Mouse (Mus musculus) neural tube, embryonic 11.5 days (tissue): ENCODE data around the gene C1qtnf2. TPM values are rescaled to one million over a fixed set of nuclear protein-coding genes. Genes with fewer than 3 reads are reported as not detected.
A peak's percentile ranks its signal among the peaks of the same experiment; 100 is the strongest.

Experiments
- ATAC-seq: fragments of 200-750 bp; cut with Nextera tagmentation; 2 replicates; pipeline ENCODE4 v1.8.0; 2017; ENCODE audit warnings: moderate number of reproducible peaks, mild to moderate bottlenecking, moderate TSS enrichment, moderate library complexity; ENCODE audit not compliant: insufficient read depth, low FRiP score, low TSS enrichment
- DNase-seq: peaks from one replicate; pipeline ENCODE4 v3.0.0-alpha.2; 2015; ENCODE audit warnings: low spot score
- H3K27ac ChIP-seq: fragments of 300-500 bp; sonication (generic); 2 replicates; pipeline ENCODE4 v1.5.1; 2014; ENCODE audit warnings: low read depth, mild to moderate bottlenecking, low read length
- H3K27me3 ChIP-seq: fragments of 300-500 bp; sonication (generic); 2 replicates; pipeline ENCODE4 v1.6.1; 2014; ENCODE audit warnings: mild to moderate bottlenecking, low read length, mixed read lengths; ENCODE audit not compliant: control insufficient read depth, insufficient read depth
- H3K36me3 ChIP-seq: fragments of 300-500 bp; sonication (generic); 2 replicates; pipeline ENCODE4 v1.6.1; 2014; ENCODE audit warnings: mild to moderate bottlenecking, low read length, moderate library complexity, mixed read lengths; ENCODE audit not compliant: control insufficient read depth, insufficient read depth
- H3K4me1 ChIP-seq: fragments of 300-500 bp; sonication (generic); 2 replicates; pipeline ENCODE4 v1.6.1; 2014; ENCODE audit warnings: low read length, mixed read lengths; ENCODE audit not compliant: control insufficient read depth, insufficient read depth
- H3K4me2 ChIP-seq: fragments of 300-500 bp; sonication (generic); 2 replicates; pipeline ENCODE4 v1.6.1; 2014; ENCODE audit warnings: low read depth, mild to moderate bottlenecking, moderate library complexity
- H3K4me3 ChIP-seq: fragments of 300-500 bp; sonication (generic); 2 replicates; pipeline ENCODE4 v1.5.1; 2014; ENCODE audit warnings: low read depth, low read length
- H3K9ac ChIP-seq: fragments of 300-500 bp; sonication (generic); 2 replicates; pipeline ENCODE4 v1.6.1; 2014; ENCODE audit warnings: mild to moderate bottlenecking, low read length
- H3K9me3 ChIP-seq: fragments of 300-500 bp; sonication (generic); 2 replicates; pipeline ENCODE4 v1.6.1; 2016; ENCODE audit warnings: low read length; ENCODE audit not compliant: control insufficient read depth
- WGBS: fragments of 180-500 bp; shearing (Covaris S2); extraction: QIAGEN DNeasy Blood & Tissue Kit; methylation state at CpG from one replicate; pipeline ENCODE4 v1.1.7; 2014; 5-methylcytosine and 5-hydroxymethylcytosine counted together
- polyA plus RNA-seq: library from polyadenylated mRNA; unstranded; fragments of >200 nt; fragmentation: Nextera tagmentation; extraction: Ambion mirVana; gene quantifications from 2 replicates; pipeline ENCODE4 v1.2.1, GENCODE M21; 2014

Gene C1qtnf2
- polyA plus RNA-seq, 1 experiment from 2014 or later = 1.5 TPM

DNA sequence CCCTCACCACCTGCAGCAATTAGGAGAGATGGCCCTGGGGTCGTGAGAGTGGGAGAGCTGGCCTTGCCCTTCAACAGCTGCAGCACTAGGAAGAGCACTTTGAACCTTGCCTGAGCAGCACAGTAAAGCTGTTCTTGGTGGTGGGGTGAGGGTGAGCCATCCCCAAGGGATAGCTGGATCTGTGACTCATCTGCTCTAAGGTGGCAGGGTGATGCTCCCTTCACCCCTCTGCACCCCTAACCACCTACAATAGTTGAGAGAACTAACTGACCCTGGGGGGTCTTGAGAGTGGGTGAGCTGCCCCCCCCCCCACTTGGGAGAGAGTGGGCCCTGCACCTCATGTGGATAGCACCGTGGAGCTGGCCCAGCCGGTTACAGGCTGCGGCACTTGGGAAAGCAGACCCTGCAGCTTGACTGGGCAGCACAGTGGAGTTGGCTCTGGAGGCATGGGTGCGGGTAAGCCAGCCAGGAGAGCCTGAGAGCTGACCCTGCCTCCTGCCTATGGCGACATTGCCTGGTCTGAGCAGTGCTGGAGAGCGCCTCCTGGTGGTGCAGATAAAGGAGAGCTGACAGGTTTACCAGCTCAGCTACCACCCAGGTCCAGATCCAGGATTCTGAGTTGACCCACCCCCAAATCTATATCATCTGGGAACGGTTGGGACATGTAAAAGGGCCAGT lies 42.4 kb downstream of the C1qtnf2 start:
- 29% methylated on average over 8 of the region's 8 CpGs for WGBS
- no peak overlapping the region for H3K27ac ChIP-seq

DNA sequence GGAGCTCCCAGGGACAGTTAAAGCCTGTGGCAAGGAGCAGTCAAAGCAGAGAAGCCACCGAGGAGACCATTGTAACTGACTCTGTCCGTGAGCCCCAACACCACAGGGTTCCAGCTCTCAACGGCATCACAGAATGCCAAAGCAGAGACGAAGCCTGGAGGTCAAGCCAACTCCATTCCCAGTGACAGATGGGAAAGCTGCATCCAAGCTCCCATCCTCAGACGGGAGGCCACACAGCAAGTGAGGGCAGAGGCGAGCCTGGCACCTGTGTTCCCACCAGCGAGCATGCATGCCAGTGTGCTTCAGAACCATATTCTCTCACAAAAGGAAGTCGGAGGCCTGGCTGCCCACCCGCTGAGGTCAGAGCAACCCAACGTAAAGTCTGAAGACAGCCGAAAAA lies 43.6 kb downstream of the C1qtnf2 start:
- 76% methylated on average over 11 of the region's 11 CpGs for WGBS
- Histone ChIP-seq H3K9me3 (no peaks in the 10 kb centered on the region), H3K4me1 (no peaks in the 10 kb centered on the region), H3K9ac (no peak overlapping the region), H3K4me3 (no peak overlapping the region), H3K27me3 (no peaks in the 10 kb centered on the region), H3K36me3 (no peaks in the 10 kb centered on the region), H3K27ac (no peak overlapping the region), H3K4me2 (no peak overlapping the region)
- DNase-seq (no peak), ATAC-seq (no peak)

More for the DNA sequence above, 42.4 kb downstream of the C1qtnf2 start:
- no peaks in the 10 kb centered on the region for H3K36me3 ChIP-seq
- H3K9ac ChIP-seq = no peak overlapping the region
- no peaks in the 10 kb centered on the region for H3K27me3 ChIP-seq
- ATAC-seq (peak; percentile 53; the same call in 1 of the 2 replicates), DNase-seq (peak; percentile 47)
- no peaks in the 10 kb centered on the region for H3K9me3 ChIP-seq
- H3K4me2 ChIP-seq = no peak overlapping the region
- no peak overlapping the region for H3K4me3 ChIP-seq
- no peaks in the 10 kb centered on the region for H3K4me1 ChIP-seq

DNA sequence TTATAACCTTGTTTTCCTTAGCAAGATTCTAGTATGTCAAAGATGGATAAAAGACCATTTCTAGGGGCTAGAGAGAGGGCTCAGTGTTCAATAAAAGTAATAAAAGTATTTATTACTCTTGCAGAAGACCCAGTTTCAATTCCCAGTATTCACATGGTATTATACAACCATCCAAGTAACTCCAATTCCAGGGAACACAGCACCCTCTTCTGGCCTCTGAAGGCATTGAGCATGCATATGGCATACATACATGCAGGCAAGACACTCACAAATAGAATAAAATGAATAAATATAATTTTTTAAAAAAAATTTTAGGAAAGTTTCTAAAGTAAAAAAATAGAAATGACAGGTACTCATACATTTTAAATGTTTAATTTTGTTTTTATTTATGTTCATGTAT lies 44.0 kb downstream of the C1qtnf2 start:
- H3K36me3 ChIP-seq = no peaks in the 10 kb centered on the region
- no peaks in the 10 kb centered on the region for H3K27me3 ChIP-seq
- H3K27ac ChIP-seq = no peak overlapping the region
- ATAC-seq (no peak), DNase-seq (no peak)
- no peak overlapping the region for H3K4me3 ChIP-seq
- no peaks in the 10 kb centered on the region for H3K4me1 ChIP-seq
- no peak overlapping the region for H3K9ac ChIP-seq
- no peaks in the 10 kb centered on the region for H3K9me3 ChIP-seq
- H3K4me2 ChIP-seq = no peak overlapping the region

DNA sequence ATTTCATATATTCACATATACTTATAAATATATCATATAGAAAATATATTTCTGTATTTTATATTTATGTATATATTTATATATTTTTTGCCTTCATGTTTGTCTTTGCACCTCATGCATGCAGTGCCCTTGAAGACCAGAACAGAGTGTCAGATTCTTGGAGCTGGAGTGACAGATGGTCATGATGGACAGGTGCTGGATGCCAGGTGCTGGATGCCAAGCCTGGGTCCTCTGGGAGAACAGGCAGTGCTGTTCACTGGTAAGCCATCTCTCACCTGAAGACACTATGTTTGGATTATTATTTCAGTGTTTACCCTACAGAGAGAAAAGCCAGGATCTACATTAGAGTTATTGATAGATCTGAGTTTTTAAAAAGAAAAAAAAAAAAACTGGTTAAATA lies 44.7 kb downstream of the C1qtnf2 start:
- ATAC-seq = no peak
- H3K36me3 ChIP-seq = no peaks in the 10 kb centered on the region

DNA sequence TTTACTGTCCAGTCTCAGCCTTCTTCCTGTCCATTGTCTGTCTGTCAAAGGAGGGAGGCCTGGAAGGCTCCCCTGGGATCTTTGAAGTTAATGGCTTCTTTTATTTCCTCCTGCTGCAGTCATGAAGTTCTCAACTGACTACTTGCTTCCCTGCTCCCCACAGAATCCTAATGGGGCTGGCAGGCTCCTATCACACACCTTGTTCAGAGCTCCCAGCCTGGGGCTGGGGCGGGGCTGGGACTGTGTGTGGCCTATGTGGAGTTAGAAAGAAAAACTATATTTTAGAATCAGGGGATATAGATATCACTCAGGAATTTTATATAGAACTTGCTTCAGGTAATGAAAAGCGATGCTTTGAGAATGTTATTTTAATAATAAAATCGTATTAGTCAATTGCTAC lies 46.4 kb downstream of the C1qtnf2 start:
- Histone ChIP-seq H3K27ac (no peak overlapping the region), H3K9ac (no peak overlapping the region), H3K27me3 (no peaks in the 10 kb centered on the region), H3K4me3 (no peak overlapping the region), H3K9me3 (no peaks in the 10 kb centered on the region), H3K4me2 (no peak overlapping the region), H3K4me1 (no peaks in the 10 kb centered on the region), H3K36me3 (no peaks in the 10 kb centered on the region)
- DNase-seq (no peak), ATAC-seq (no peak)
- 73% methylated on average over 3 of the region's 3 CpGs for WGBS

More for the DNA sequence above, 44.7 kb downstream of the C1qtnf2 start:
- no peak overlapping the region for H3K9ac ChIP-seq
- DNase-seq = no peak
- no peak overlapping the region for H3K4me2 ChIP-seq
- H3K4me3 ChIP-seq = no peak overlapping the region
- H3K9me3 ChIP-seq = no peaks in the 10 kb centered on the region
- H3K27ac ChIP-seq = no peak overlapping the region
- H3K27me3 ChIP-seq = no peaks in the 10 kb centered on the region
- H3K4me1 ChIP-seq = no peaks in the 10 kb centered on the region

DNA sequence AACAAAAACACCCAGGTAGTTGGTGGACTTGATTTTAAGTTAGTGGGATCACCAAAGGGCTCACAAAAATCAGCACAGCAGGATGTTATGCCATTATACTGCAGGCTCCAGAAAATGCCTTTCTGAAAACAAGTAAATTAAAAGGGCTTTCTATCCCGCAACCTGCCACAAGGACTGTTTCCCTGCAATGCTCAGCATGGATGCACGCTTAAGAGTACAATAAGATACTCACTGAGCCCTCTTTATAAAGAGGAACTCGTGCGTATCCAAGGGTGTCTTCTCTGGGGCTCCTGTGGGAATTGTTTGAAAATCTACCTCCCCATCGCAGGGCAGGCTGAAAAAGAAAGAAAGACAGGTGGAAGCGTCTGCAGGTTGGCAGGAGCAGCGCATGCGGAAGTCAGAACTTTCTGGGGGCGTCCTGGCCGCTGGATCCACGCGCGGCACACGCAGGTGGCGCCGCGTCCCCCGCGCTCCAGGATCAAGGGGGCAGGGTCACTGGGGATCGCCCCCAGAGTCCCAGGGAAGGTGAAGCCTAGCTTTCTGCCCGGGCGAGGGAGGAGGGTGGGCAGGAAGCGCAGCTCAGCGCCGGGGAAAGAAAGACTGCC lies 54.1 kb downstream of the C1qtnf2 start:
- H3K27me3 ChIP-seq = no peaks in the 10 kb centered on the region
- H3K4me1 ChIP-seq = peaks cover 11% of the 10 kb centered on the region
- H3K4me3 ChIP-seq = peak overlapping the region; percentile 74
- no peaks in the 10 kb centered on the region for H3K36me3 ChIP-seq
- peak overlapping the region; percentile 80 for H3K4me2 ChIP-seq
- H3K9me3 ChIP-seq = no peaks in the 10 kb centered on the region
- 1% methylated on average over 22 of the region's 25 CpGs for WGBS
- ATAC-seq = peak; percentile 50
- DNase-seq = no peak
- H3K9ac ChIP-seq = peak overlapping the region; percentile 86
- peak overlapping the region; percentile 87 for H3K27ac ChIP-seq

DNA sequence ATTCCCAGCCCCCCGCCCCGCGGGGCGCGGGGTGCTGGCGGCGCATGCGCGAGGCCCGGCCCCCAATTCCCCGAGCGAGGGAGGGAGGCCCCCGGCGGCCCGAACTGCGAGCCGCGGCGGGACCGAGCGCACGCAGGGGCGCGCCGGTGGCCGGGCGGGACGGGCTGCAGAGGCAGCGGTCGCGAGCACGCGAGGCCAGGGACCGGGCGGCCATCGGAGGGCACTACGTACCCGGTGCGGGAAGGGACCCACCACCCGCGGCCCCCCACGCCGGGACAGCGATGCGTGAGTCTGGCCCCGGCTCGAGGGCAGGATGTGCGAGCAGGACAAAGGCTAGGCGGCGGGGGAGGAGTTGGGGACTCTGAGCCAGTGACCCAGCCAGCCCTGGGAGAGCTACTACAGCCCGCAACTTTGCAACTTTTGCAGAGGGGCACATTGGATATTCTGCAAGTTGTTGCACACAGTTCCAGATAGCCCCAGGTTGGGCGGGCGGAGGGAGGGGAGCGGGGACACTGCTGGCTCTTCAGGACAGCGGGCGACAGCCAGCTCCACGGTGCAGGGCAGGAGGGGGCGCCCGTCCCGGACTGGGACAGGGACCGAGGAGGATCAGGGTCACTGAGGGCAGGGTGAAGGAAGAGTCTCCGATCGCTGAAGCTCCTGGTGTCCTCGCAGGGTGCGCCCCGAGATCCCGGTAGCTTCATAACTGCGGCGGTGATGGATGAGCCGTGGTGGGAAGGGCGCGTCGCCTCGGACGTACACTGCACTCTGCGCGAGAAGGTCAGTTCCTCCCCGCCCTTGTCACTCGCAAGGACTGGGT lies 54.8 kb downstream of the C1qtnf2 start, which contains the start of gene Ccnjl:
Gene Ccnjl (plus strand): TSS at position 102 of the 817 bp plus-strand sequence.
- Histone ChIP-seq H3K4me1 (peaks cover 11% of the 10 kb centered on the region), H3K9ac (peak within 1 kb of the TSS; percentile 86), H3K4me2 (peak within 1 kb of the TSS; percentile 80), H3K27me3 (no peaks in the 10 kb centered on the region), H3K4me3 (peak within 1 kb of the TSS; percentile 74), H3K9me3 (no peaks in the 10 kb centered on the region), H3K27ac (peak within 1 kb of the TSS; percentile 87), H3K36me3 (no peaks in the 10 kb centered on the region)
- WGBS = under 1% methylated on average over 78 of the region's 79 CpGs
- ATAC-seq (peak; percentile 85), DNase-seq (peak; percentile 88)

DNA sequence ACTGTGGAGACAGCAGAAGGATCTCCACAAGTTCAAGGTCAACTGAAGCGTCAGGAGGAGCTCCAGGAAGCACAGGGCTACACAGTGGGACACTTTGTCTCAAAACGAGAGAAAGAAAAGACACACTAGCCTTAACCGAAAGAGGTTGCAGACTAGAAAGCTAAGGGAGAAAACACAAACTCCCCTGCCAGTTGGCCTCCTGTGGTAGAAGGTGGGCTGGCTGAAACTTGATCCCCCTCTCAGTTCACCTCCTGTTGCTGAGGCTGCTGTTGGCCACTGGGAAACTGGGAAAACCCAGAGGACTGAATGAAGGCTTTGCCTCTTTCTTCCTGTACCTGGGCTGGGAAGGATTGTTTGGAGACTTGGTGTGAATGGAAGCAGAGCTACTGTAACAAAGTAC lies 56.0 kb downstream of the C1qtnf2 start:
- Histone ChIP-seq H3K27me3 (no peaks in the 10 kb centered on the region), H3K27ac (no peak overlapping the region), H3K4me3 (peak overlapping the region; percentile 74), H3K4me1 (peaks cover 11% of the 10 kb centered on the region), H3K9ac (peak overlapping the region; percentile 18; the same call in 1 of the 2 replicates), H3K4me2 (peak overlapping the region; percentile 80), H3K36me3 (no peaks in the 10 kb centered on the region), H3K9me3 (no peaks in the 10 kb centered on the region)
- ATAC-seq (no peak), DNase-seq (no peak)
- 5% methylated on average over 3 of the region's 3 CpGs for WGBS
